Mouse (Mus musculus) MEL (cell line): ENCODE measurements around the gene Vegfb. TPM values are rescaled to one million over a fixed set of nuclear protein-coding genes. Genes with fewer than 3 reads are reported as not detected.

Experiments used
- DNase-seq: peaks from one replicate; pipeline ENCODE4 v3.0.0; 2011; ENCODE audit warnings: low read depth, low spot score
- H3K27ac ChIP-seq: 2 replicates; pipeline ENCODE4 v1.5.1; 2012; ENCODE audit warnings: low read depth, mild to moderate bottlenecking, control low read depth, low read length, moderate library complexity; ENCODE audit not compliant: control insufficient read depth
- H3K27me3 ChIP-seq, 2 experiments: fragments of 150-350 bp in 1 of 2; sonication (generic) in 1 of 2; 2 replicates each; pipeline ENCODE4 v1.6.1; 2012; ENCODE audit warnings: low read length in 2 of 2, mild to moderate bottlenecking in 2 of 2, improper control_type of control experiment in 1 of 2, moderate library complexity in 1 of 2; ENCODE audit not compliant: insufficient read depth in 2 of 2, control insufficient read depth in 1 of 2
- H3K36me3 ChIP-seq, 2 experiments: 2 replicates each; pipeline ENCODE4 v1.6.1; 2012 to 2014; ENCODE audit warnings: low read length in 2 of 2, improper control_type of control experiment in 1 of 2, inconsistent platforms in 1 of 2, mild to moderate bottlenecking in 1 of 2; ENCODE audit not compliant: insufficient read depth in 2 of 2, control insufficient read depth in 1 of 2
- H3K4me1 ChIP-seq, 2 experiments: fragments of 150-350 bp in 1 of 2; sonication (generic) in 1 of 2; 2 replicates each; pipeline ENCODE4 v1.6.1; 2012; ENCODE audit warnings: low read length in 2 of 2, improper control_type of control experiment in 1 of 2, mild to moderate bottlenecking in 1 of 2; ENCODE audit not compliant: insufficient read depth in 2 of 2, control insufficient read depth in 1 of 2
- H3K4me3 ChIP-seq, 2 experiments: fragments of 150-350 bp in 1 of 2; sonication (generic) in 1 of 2; 2 replicates each; pipeline ENCODE4 v1.5.1; 2012; ENCODE audit warnings: low read depth in 2 of 2, low read length in 2 of 2, mild to moderate bottlenecking in 2 of 2, moderate library complexity in 2 of 2, control low read depth in 1 of 2, improper control_type of control experiment in 1 of 2; ENCODE audit not compliant: control insufficient read depth in 1 of 2, insufficient read depth in 1 of 2
- H3K79me2 ChIP-seq: 2 replicates; pipeline ENCODE4 v1.6.1; 2012; ENCODE audit warnings: mild to moderate bottlenecking, low read length, moderate library complexity; ENCODE audit not compliant: control insufficient read depth, poor library complexity, insufficient read depth
- H3K9ac ChIP-seq: 2 replicates; pipeline ENCODE4 v1.6.1; 2012; ENCODE audit warnings: low read depth, mild to moderate bottlenecking, control low read depth, low read length, moderate library complexity; ENCODE audit not compliant: control insufficient read depth, poor library complexity, severe bottlenecking
- H3K9me3 ChIP-seq: fragments of 150-350 bp; sonication (generic); replicated peaks from 2 replicates; pipeline ENCODE4 v1.6.1; 2012; ENCODE audit warnings: mild to moderate bottlenecking, low read length, improper control_type of control experiment, moderate library complexity; ENCODE audit not compliant: insufficient read depth
- BHLHE40 ChIP-seq: IDR thresholded peaks from 2 replicates; pipeline ENCODE4 v1.6.1; 2012; ENCODE audit warnings: low read depth, mild to moderate bottlenecking, inconsistent platforms, low read length, improper control_type of control experiment, borderline replicate concordance
- CTCF ChIP-seq, 3 experiments: IDR thresholded peaks in 2 of 3; conservative IDR thresholded peaks in 1 of 3; 2 replicates each; pipeline ENCODE4 v1.5.1; 2011 to 2012; ENCODE audit warnings: low read length in 3 of 3, low read depth in 2 of 3, mild to moderate bottlenecking in 2 of 3, improper control_type of control experiment in 1 of 3, inconsistent platforms in 1 of 3, mixed read lengths in 1 of 3, moderate library complexity in 1 of 3; ENCODE audit not compliant: control insufficient read depth in 1 of 3, insufficient read depth in 1 of 3, poor library complexity in 1 of 3, severe bottlenecking in 1 of 3
- E2F4 ChIP-seq: IDR thresholded peaks from 2 replicates; pipeline ENCODE4 v1.6.1; 2011; ENCODE audit warnings: low read depth, low read length, improper control_type of control experiment, borderline replicate concordance
- ELF1 ChIP-seq: IDR thresholded peaks from 2 replicates; pipeline ENCODE4 v1.6.1; 2014; ENCODE audit warnings: low read depth, mild to moderate bottlenecking, inconsistent platforms, low read length, improper control_type of control experiment, moderate library complexity
- EP300 ChIP-seq, 2 experiments: IDR thresholded peaks; 2 replicates each; pipeline ENCODE4 v1.6.1; 2011; ENCODE audit warnings: improper control_type of control experiment in 2 of 2, low read length in 2 of 2, low read depth in 1 of 2, mild to moderate bottlenecking in 1 of 2
- ETS1 ChIP-seq: IDR thresholded peaks from 2 replicates; pipeline ENCODE4 v1.6.1; 2012; ENCODE audit warnings: low read depth, mild to moderate bottlenecking, inconsistent platforms, low read length, improper control_type of control experiment, moderate library complexity
- GATA1 ChIP-seq: IDR thresholded peaks from 2 replicates; pipeline ENCODE4 v1.6.1; 2011; ENCODE audit warnings: low read depth, low read length, improper control_type of control experiment
- JUND ChIP-seq: IDR thresholded peaks from 2 replicates; pipeline ENCODE4 v1.6.1; 2011; ENCODE audit warnings: low read depth, mild to moderate bottlenecking, improper control_type of control experiment, low read length
- KAT2A ChIP-seq: conservative IDR thresholded peaks from 2 replicates; pipeline ENCODE4 v1.6.1; 2012; ENCODE audit warnings: low read depth, low read length, improper control_type of control experiment, inconsistent platforms
- MAFK ChIP-seq: IDR thresholded peaks from 2 replicates; pipeline ENCODE4 v1.6.1; 2011; ENCODE audit warnings: low read depth, mild to moderate bottlenecking, low read length, improper control_type of control experiment, borderline replicate concordance
- MAX ChIP-seq: IDR thresholded peaks from 2 replicates; pipeline ENCODE4 v1.6.1; 2011; ENCODE audit warnings: low read length, improper control_type of control experiment
- MAZ ChIP-seq: IDR thresholded peaks from 2 replicates; pipeline ENCODE4 v1.6.1; 2012; ENCODE audit warnings: low read depth, mild to moderate bottlenecking, inconsistent platforms, low read length, improper control_type of control experiment
- MEF2A ChIP-seq: IDR thresholded peaks from 2 replicates; pipeline ENCODE4 v1.6.1; 2014; ENCODE audit warnings: low read depth, mild to moderate bottlenecking, inconsistent platforms, low read length, improper control_type of control experiment; ENCODE audit not compliant: poor library complexity, insufficient replicate concordance, severe bottlenecking; ENCODE audit errors: extremely low read depth
- MXI1 ChIP-seq: IDR thresholded peaks from 2 replicates; pipeline ENCODE4 v1.6.1; 2011; ENCODE audit warnings: mild to moderate bottlenecking, low read depth, low read length, improper control_type of control experiment
- MYB ChIP-seq: IDR thresholded peaks from 2 replicates; pipeline ENCODE4 v1.6.1; 2011; ENCODE audit warnings: mild to moderate bottlenecking, low read depth, low read length, improper control_type of control experiment
- MYC ChIP-seq: IDR thresholded peaks from 2 replicates; pipeline ENCODE4 v1.6.1; 2011; ENCODE audit warnings: low read depth, mild to moderate bottlenecking, low read length, improper control_type of control experiment, moderate library complexity
- NELFE ChIP-seq: IDR thresholded peaks from 2 replicates; pipeline ENCODE4 v1.6.1; 2011; ENCODE audit warnings: low read depth, low read length, improper control_type of control experiment
- NRF1 ChIP-seq: IDR thresholded peaks from 2 replicates; pipeline ENCODE4 v1.6.1; 2014; ENCODE audit warnings: low read depth, mild to moderate bottlenecking, inconsistent platforms, low read length, improper control_type of control experiment, moderate library complexity; ENCODE audit not compliant: poor library complexity, insufficient read depth, severe bottlenecking
- POLR2AphosphoS5 ChIP-seq: IDR thresholded peaks from 2 replicates; pipeline ENCODE4 v1.6.1; 2012; ENCODE audit warnings: low read depth, borderline replicate concordance, mild to moderate bottlenecking, inconsistent platforms, low read length, moderate library complexity, mixed read lengths
- RCOR1 ChIP-seq: IDR thresholded peaks from 2 replicates; pipeline ENCODE4 v1.6.1; 2012; ENCODE audit warnings: low read depth, mild to moderate bottlenecking, inconsistent platforms, low read length, improper control_type of control experiment
- SMC3 ChIP-seq: IDR thresholded peaks from 2 replicates; pipeline ENCODE4 v1.6.1; 2011; ENCODE audit warnings: low read depth, low read length, improper control_type of control experiment
- TAL1 ChIP-seq: IDR thresholded peaks from 2 replicates; pipeline ENCODE4 v1.6.1; 2012; ENCODE audit warnings: mild to moderate bottlenecking, inconsistent platforms, low read length, moderate library complexity, mixed read lengths
- TCF12 ChIP-seq: IDR thresholded peaks from 2 replicates; pipeline ENCODE4 v1.6.1; 2014; ENCODE audit warnings: low read depth, mild to moderate bottlenecking, inconsistent platforms, low read length, improper control_type of control experiment, moderate library complexity
- UBTF ChIP-seq: IDR thresholded peaks from 2 replicates; pipeline ENCODE4 v1.6.1; 2012; ENCODE audit warnings: low read depth, mild to moderate bottlenecking, inconsistent platforms, low read length, improper control_type of control experiment, moderate library complexity, borderline replicate concordance; ENCODE audit not compliant: insufficient read depth
- USF1 ChIP-seq: IDR thresholded peaks from 2 replicates; pipeline ENCODE4 v1.6.1; 2014; ENCODE audit warnings: low read depth, mild to moderate bottlenecking, inconsistent platforms, low read length, improper control_type of control experiment, moderate library complexity
- USF2 ChIP-seq, 2 experiments: IDR thresholded peaks; 2 replicates each; pipeline ENCODE4 v1.6.1; 2011 to 2012; ENCODE audit warnings: improper control_type of control experiment in 2 of 2, low read length in 2 of 2, borderline replicate concordance in 1 of 2, inconsistent platforms in 1 of 2, low read depth in 1 of 2, mild to moderate bottlenecking in 1 of 2; ENCODE audit not compliant: insufficient read depth in 1 of 2
- ZKSCAN1 ChIP-seq: IDR thresholded peaks from 2 replicates; pipeline ENCODE4 v1.6.1; 2012; ENCODE audit warnings: low read depth, mild to moderate bottlenecking, inconsistent platforms, low read length, improper control_type of control experiment, moderate library complexity
- ZNF384 ChIP-seq: IDR thresholded peaks from 2 replicates; pipeline ENCODE4 v1.6.1; 2012; ENCODE audit warnings: low read depth, mild to moderate bottlenecking, inconsistent platforms, low read length, improper control_type of control experiment
- polyA plus RNA-seq, 2 experiments: library from polyadenylated mRNA; stranded (reverse) in 1 of 2; unstranded in 1 of 2; fragments of >175 nt in 1 of 2; fragments of >200 nt in 1 of 2; gene quantifications; 2 replicates each; pipeline versions ENCODE4 v1.2.1 to v1.2.4; 2012; ENCODE audit warnings: low replicate concordance in 2 of 2, low read depth in 1 of 2; ENCODE audit not compliant: insufficient read length in 2 of 2, insufficient read depth in 1 of 2, missing spikeins in 1 of 2
- total RNA-seq: library from RNA; depleted of rRNA; stranded (reverse); fragments of 300-350 nt; gene quantifications from 2 replicates; pipeline ENCODE4 v1.2.3, GENCODE M21; 2012

The Vegfb gene
- total and polyA plus RNA-seq, 3 experiments: 11.2 to 67.6 TPM; not detected in 1

DNA sequence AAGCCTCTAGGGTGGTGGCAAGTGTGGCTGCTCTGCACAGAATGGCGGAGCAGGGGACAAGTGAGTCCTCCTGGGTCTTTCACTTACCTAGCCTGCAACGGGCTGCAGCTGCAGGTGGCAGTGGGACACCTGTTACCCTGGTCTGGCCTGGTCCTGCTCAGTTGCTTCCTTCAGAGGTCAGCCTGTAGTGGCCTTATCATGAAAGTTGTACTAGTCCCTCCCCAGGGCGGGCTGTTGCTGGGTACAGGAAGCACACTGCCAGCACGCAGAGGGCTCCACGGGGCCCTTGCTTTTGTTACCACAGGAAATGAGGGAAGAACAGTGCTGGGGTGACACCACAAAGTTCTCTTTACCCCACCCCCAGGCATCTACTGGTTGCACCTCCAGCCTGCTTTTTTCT, 31.7 kb upstream of the Vegfb start, which contains the start of gene Fermt3 (continued):
- TF ChIP-seq POLR2AphosphoS5 (no peak; the same call in 1 of the 2 replicates), ELF1 (peak; percentile 78), SMC3 (no peak), ETS1 (peak; percentile 73), NELFE (peak; percentile 91), TCF12 (peak; percentile 69), E2F4 (no peak), UBTF (no peak), USF1 (no peak), JUND (no peak), USF2 (IDR thresholded peaks at IDR 0.05; ENCODE audit: borderline replicate concordance in 1 of 2, insufficient read depth in 1 of 2, low read depth in 1 of 2, low read length in 2 of 2) (no peak), NRF1 (0 out of 2 replicates have a peak, but pooled peaks have one; percentile 4), RCOR1 (no peak), ZNF384 (no peak), ZKSCAN1 (no peak), CTCF (IDR thresholded peaks at IDR 0.05 in 2 of 3, conservative IDR thresholded peaks at IDR 0.05 in 1 of 3; ENCODE audit: control insufficient read depth in 1 of 3, insufficient read depth in 1 of 3, low read depth in 2 of 3, low read length in 3 of 3, poor library complexity in 1 of 3, severe bottlenecking in 1 of 3) (no peak)

GRCm38 (mm10) chr19:7018546-7018945, 31.1 kb upstream of the Vegfb start:
- Histone ChIP-seq H3K9me3 (no peaks in the 10 kb centered on the region), H3K4me1 (peaks cover 9 to 28% of the 10 kb centered on the region in 2 experiments), H3K36me3 (peaks cover 6 to 36% of the 10 kb centered on the region in 2 experiments), H3K79me2 (peaks cover 25% of the 10 kb centered on the region), H3K27me3 (no peaks in the 10 kb centered on the region), H3K9ac (peak overlapping the region; percentile 96), H3K27ac (peak overlapping the region; percentile 99), H3K4me3 (peak overlapping the region; percentile 76 to 94)
- TF ChIP-seq BHLHE40 (no peak), MXI1 (no peak), MAX (no peak; the same call in 1 of the 2 replicates), EP300 (IDR thresholded peaks at IDR 0.05; ENCODE audit: low read depth in 1 of 2, low read length in 2 of 2) (no peak), MEF2A (no peak), MAZ (0 out of 2 replicates have a peak, but pooled peaks have one; percentile 12), MYC (0 out of 2 replicates have a peak, but pooled peaks have one; percentile 13), CTCF (IDR thresholded peaks at IDR 0.05 in 2 of 3, conservative IDR thresholded peaks at IDR 0.05 in 1 of 3; ENCODE audit: control insufficient read depth in 1 of 3, insufficient read depth in 1 of 3, low read depth in 2 of 3, low read length in 3 of 3, poor library complexity in 1 of 3, severe bottlenecking in 1 of 3) (no peak), UBTF (no peak), MAFK (no peak), TAL1 (no peak), MYB (no peak), KAT2A (no peak), GATA1 (no peak)
- no peak for DNase-seq
